Mouse (Mus musculus): ENCODE data around the gene Fam193b. TPM values are rescaled to one million over a fixed set of nuclear protein-coding genes. Genes with fewer than 3 reads are reported as not detected.

Fam193b gene
- polyA plus RNA-seq, 1 experiment from 2014 or later: 46.0 TPM

DNA sequence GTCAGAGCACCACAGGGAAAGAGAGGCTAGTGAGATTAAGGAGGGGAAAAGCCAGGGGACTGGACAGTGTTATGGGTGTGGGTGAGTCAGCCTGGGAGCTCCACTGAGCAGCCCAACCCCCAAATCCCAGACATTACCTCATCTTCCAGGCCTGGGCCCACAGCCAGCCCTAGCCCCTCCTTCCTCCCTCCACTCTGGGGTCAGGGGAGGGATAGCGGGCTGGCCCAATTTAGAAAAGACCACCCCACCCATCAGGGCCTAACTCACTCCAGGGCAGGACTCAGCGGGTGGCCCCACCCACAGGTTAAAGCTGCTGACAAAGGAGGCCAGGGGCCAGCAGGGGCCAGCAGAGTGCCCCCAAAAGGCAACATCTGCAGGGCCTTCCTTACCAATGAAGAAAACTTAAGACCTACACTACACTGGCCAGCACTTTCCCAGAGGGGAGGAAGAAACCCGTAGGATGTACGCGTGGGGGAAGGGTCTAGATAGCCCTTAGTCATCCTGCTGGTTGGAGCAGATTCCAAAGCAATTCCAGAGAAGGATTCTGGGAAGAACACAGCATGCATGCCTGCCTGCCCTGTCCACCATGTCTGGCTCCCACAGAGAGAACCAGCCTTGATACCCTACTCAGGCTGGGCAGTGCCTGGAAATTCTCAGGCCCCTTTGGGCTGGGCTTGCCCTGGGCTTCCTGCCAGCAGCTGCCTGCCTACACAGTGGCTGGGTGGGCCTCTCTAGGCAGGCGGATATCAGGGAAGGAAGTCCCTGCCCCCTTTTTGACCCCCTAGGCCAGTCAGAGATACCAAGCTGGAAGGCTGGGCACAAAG lies 60.0 kb downstream of the Fam193b start:
- H3K4me1 ChIP-seq: peaks cover 45% of the 10 kb centered on the region
- H3K9me3 ChIP-seq (replicated peaks): no peaks in the 10 kb centered on the region
- WGBS: 9% methylated on average over 6 of the region's 6 CpGs
- peak; percentile 83 for ATAC-seq (ENCODE audit: insufficient number of reproducible peaks, low FRiP score, low TSS enrichment, low read depth)
- peak overlapping the region; percentile 76 for H3K4me2 ChIP-seq (replicated peaks)
- peak overlapping the region; percentile 63 for H3K4me3 ChIP-seq (replicated peaks)
- H3K9ac ChIP-seq: peak overlapping the region; percentile 5; the same call in 1 of the 2 replicates
- H3K36me3 ChIP-seq: peaks cover 46% of the 10 kb centered on the region
- H3K27me3 ChIP-seq: no peaks in the 10 kb centered on the region
- peak overlapping the region; percentile 88 for H3K27ac ChIP-seq (replicated peaks)

DNA sequence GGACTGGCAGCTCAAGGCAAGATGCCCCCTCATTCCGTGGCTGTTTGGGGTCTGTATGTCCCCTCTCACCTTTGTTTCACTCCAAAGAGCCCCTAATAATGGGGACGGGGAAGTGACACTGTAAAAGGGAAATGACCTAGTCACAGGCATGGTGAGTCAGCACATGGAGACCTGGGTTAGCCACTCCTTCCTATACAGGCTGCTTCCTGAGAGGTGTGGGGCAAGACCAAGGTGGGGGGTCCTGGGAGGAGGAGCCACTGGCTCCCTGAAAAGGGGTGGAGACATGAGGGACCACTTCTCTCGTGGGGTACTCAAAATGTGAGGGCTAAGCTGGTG lies 60.6 kb downstream of the Fam193b start:
- ATAC-seq (ENCODE audit: insufficient number of reproducible peaks, low FRiP score, low TSS enrichment, low read depth): no peak; the same call in 1 of the 2 replicates
- Histone ChIP-seq H3K9ac (0 out of 2 replicates have a peak overlapping the region, but pooled peaks have one; percentile 5), H3K4me1 (peaks cover 45% of the 10 kb centered on the region), H3K9me3 (replicated peaks) (no peaks in the 10 kb centered on the region), H3K4me3 (replicated peaks) (no peak overlapping the region; the same call in 1 of the 2 replicates), H3K36me3 (peaks cover 52% of the 10 kb centered on the region), H3K27ac (replicated peaks) (peak overlapping the region; percentile 88), H3K27me3 (no peaks in the 10 kb centered on the region), H3K4me2 (replicated peaks) (peak overlapping the region; percentile 76)
- WGBS: 47% methylated on average over 3 of the region's 3 CpGs

DNA sequence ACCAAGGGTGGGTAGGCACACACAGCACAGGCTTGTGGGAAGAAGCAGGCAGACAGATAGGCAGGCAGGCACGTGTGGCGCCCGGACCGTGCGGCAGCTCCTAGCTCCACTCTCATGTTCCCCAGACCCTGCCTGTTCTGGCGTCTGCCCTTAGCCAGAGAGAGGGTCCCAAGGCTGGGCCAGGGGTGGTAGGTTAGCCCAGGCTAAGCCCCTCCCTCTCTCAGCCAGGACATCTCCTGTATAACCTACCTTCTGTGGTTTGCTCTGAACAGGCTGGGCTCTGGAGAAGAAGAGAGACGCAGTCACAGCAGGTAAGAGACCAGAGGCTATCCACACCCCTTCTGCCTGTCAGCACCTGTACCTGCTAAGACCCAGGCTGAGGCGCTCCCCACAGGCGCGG lies 62.4 kb downstream of the Fam193b start:
- no peak overlapping the region for H3K27ac ChIP-seq (replicated peaks)
- no peak overlapping the region for H3K4me3 ChIP-seq (replicated peaks)
- 81% methylated on average over 10 of the region's 10 CpGs for WGBS
- ATAC-seq (ENCODE audit: insufficient number of reproducible peaks, low FRiP score, low TSS enrichment, low read depth): no peak
- H3K4me1 ChIP-seq: peaks cover 45% of the 10 kb centered on the region
- H3K4me2 ChIP-seq (replicated peaks): no peak overlapping the region
- peaks cover 69% of the 10 kb centered on the region for H3K36me3 ChIP-seq
- no peak overlapping the region for H3K9ac ChIP-seq
- H3K9me3 ChIP-seq (replicated peaks): no peaks in the 10 kb centered on the region
- no peaks in the 10 kb centered on the region for H3K27me3 ChIP-seq

DNA sequence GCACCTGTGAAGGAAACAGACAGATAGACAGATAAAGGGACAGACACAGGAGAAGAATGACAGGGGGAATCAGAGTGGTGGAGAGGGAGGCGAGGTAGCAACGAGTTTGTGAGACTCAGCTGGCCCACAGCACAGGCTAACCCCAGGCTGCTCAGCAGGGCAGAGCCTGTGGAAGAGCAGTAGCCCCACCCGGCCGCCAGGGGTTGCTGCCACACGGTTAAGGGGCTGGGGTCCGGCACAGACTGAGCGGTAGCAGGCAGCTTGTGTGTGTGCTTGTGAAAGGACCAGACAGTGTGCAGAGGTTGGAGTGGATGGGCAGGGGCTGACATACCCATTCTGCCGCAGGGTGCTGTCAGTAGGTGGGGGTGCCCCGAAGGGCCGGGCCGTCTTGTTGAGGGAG lies 63.0 kb downstream of the Fam193b start:
- Histone ChIP-seq H3K27me3 (no peaks in the 10 kb centered on the region), H3K4me3 (replicated peaks) (no peak overlapping the region), H3K4me2 (replicated peaks) (no peak overlapping the region), H3K4me1 (peaks cover 45% of the 10 kb centered on the region), H3K36me3 (peaks cover 76% of the 10 kb centered on the region), H3K9ac (no peak overlapping the region), H3K27ac (replicated peaks) (no peak overlapping the region), H3K9me3 (replicated peaks) (no peaks in the 10 kb centered on the region)
- 62% methylated on average over 11 of the region's 11 CpGs for WGBS
- no peak for ATAC-seq (ENCODE audit: insufficient number of reproducible peaks, low FRiP score, low TSS enrichment, low read depth)

DNA sequence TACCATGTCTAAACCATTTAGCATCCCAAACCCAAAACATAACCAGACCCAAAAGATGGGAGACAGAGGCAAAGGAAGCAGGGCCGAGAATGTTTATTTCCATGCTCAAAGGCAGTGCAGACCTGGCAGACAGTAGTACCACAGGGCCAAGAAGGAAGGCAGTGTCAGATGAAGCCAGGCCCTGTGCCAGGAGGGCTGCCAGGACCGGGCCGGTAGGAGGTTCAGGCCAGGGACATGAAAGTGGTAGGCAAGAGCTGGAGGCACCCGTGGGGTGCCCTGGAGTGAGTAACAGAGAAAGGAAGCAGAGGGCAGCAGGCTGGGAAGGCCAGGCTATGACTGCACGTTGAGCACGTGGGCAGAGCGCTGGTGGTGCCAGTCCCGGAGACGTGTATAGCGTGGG lies 64.2 kb downstream of the Fam193b start:
- no peak for ATAC-seq (ENCODE audit: insufficient number of reproducible peaks, low FRiP score, low TSS enrichment, low read depth)
- Histone ChIP-seq H3K27me3 (no peaks in the 10 kb centered on the region), H3K27ac (replicated peaks) (no peak overlapping the region), H3K9me3 (replicated peaks) (no peaks in the 10 kb centered on the region), H3K9ac (no peak overlapping the region), H3K4me1 (peaks cover 36% of the 10 kb centered on the region), H3K4me2 (replicated peaks) (no peak overlapping the region), H3K36me3 (peaks cover 87% of the 10 kb centered on the region), H3K4me3 (replicated peaks) (no peak overlapping the region)
- WGBS: 79% methylated on average over 10 of the region's 10 CpGs

DNA sequence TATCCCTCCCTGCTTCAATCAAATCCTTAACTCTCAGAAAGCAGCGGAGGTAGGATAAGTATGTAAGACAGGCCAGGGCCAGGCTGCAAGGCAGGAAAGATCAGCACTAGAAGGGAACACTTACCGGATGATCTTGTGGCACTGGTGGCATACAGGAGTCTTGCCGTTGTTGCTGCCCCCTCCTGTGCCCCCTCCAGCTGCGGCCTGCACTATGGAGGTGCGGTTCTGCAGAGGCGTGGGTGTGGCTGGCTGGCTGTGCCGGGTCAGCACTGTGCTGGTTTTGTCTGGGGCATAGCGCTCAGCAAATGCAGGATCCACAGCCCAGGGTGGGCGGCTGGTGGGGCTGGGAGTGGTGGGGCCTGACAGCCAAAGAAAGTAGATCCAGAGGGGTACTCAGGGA lies 65.1 kb downstream of the Fam193b start:
- no peak overlapping the region for H3K27ac ChIP-seq (replicated peaks)
- no peak overlapping the region for H3K4me3 ChIP-seq (replicated peaks)
- WGBS: 95% methylated on average over 9 of the region's 9 CpGs
- H3K9ac ChIP-seq: no peak overlapping the region
- ATAC-seq (ENCODE audit: insufficient number of reproducible peaks, low FRiP score, low TSS enrichment, low read depth): no peak
- peaks cover 92% of the 10 kb centered on the region for H3K36me3 ChIP-seq
- H3K9me3 ChIP-seq (replicated peaks): no peaks in the 10 kb centered on the region
- no peaks in the 10 kb centered on the region for H3K27me3 ChIP-seq
- no peak overlapping the region for H3K4me2 ChIP-seq (replicated peaks)
- peaks cover 28% of the 10 kb centered on the region for H3K4me1 ChIP-seq

DNA sequence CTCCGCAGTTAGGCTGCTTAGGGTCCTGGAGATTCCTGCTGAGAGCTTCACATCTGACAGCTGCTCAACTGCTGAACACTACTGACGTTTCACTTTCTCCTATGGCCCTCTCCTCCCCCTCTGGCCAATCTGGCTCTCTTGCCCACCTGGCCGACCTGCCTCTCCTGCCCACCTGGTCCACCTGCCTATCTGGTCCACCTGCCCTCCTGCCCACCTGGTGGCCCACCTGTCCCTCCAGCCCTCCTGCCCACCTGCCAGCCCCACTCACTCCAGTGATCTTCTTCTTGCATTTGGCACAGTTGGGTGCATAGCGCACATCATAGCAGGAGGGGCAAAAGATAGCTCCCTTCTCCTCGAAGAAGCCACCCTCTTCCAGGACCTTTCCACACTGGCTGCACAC lies 66.5 kb downstream of the Fam193b start:
- Histone ChIP-seq H3K27ac (replicated peaks) (no peak overlapping the region), H3K4me1 (peaks cover 15% of the 10 kb centered on the region; the same call in 1 of the 2 replicates), H3K4me2 (replicated peaks) (no peak overlapping the region), H3K36me3 (peaks cover 85% of the 10 kb centered on the region), H3K9ac (no peak overlapping the region), H3K4me3 (replicated peaks) (no peak overlapping the region), H3K27me3 (no peaks in the 10 kb centered on the region), H3K9me3 (replicated peaks) (no peaks in the 10 kb centered on the region)
- 78% methylated on average over 5 of the region's 5 CpGs for WGBS
- ATAC-seq (ENCODE audit: insufficient number of reproducible peaks, low FRiP score, low TSS enrichment, low read depth): no peak

DNA sequence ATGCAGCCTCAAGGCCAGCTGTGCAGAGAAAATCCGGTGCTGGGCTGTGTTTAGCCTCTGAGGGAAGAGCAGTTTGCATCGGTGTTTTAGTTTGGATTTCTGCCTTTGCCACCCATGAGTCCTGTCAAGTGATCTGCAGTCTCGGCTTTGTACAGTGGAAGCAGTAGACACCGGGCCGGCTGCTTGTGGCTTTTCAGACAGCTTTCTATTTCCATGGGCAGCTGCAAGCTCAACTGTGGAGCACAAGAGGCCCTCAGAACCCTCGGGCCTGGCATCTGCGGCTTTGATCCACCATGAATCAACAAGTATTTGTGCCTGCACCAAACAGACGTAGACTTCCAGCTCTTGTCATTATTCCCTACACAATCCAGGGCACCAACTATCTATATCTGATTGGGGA lies 68.5 kb downstream of the Fam193b start:
- no peak overlapping the region for H3K4me2 ChIP-seq (replicated peaks)
- H3K9ac ChIP-seq: no peak overlapping the region
- no peak for ATAC-seq (ENCODE audit: insufficient number of reproducible peaks, low FRiP score, low TSS enrichment, low read depth)
- H3K4me1 ChIP-seq: peaks cover 3% of the 10 kb centered on the region; the same call in 1 of the 2 replicates
- H3K36me3 ChIP-seq: peaks cover 79% of the 10 kb centered on the region
- H3K4me3 ChIP-seq (replicated peaks): no peak overlapping the region
- H3K27ac ChIP-seq (replicated peaks): no peak overlapping the region
- WGBS: 82% methylated on average over 8 of the region's 8 CpGs
- no peaks in the 10 kb centered on the region for H3K27me3 ChIP-seq
- H3K9me3 ChIP-seq (replicated peaks): no peaks in the 10 kb centered on the region

DNA sequence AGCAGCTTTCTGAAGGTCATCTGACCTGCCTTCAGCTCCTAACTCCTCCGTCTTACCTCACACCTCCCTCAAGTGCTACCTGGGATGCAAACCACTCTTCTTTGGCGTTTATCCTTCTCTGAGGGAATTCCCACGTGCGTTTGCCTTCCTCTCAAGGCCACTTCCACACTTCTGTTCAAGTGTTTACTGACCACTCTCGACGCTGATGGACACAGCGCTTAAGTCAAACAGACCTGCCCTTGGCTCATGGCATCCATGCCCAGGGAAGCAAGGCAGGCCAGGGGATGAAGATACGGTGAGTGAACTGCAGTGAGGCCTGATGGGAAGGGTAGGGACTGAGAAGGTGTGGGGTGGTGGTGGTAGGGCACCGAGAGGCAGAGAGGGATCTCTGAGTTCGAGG lies 70.3 kb downstream of the Fam193b start:
- Histone ChIP-seq H3K9me3 (replicated peaks) (no peaks in the 10 kb centered on the region), H3K4me1 (peaks cover 12% of the 10 kb centered on the region; the same call in 1 of the 2 replicates), H3K9ac (no peak overlapping the region), H3K27me3 (no peaks in the 10 kb centered on the region), H3K4me3 (replicated peaks) (no peak overlapping the region), H3K27ac (replicated peaks) (no peak overlapping the region), H3K36me3 (peaks cover 61% of the 10 kb centered on the region), H3K4me2 (replicated peaks) (no peak overlapping the region)
- no peak for ATAC-seq (ENCODE audit: insufficient number of reproducible peaks, low FRiP score, low TSS enrichment, low read depth)
- WGBS: 76% methylated on average over 10 of the region's 10 CpGs

DNA sequence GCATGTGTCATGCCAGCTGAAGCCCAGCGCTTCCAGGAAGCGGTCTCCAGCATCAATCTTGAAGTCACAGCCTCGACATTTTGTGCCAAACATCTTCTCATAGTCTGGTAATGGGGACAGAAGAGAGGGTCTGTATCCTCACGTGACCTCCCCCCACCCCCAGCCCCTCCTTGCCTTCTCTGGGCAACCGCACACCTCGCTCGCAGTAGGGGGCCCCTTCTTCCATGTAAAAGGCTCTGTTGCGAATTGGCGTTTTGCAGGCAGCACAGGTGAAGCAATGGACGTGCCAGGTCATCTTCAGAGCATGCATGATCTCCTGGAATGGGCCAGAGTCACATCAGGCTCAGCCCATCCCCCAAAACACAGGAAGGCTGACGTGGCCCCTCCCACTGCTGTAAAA lies 72.0 kb downstream of the Fam193b start:
- ATAC-seq (ENCODE audit: insufficient number of reproducible peaks, low FRiP score, low TSS enrichment, low read depth): no peak

DNA sequence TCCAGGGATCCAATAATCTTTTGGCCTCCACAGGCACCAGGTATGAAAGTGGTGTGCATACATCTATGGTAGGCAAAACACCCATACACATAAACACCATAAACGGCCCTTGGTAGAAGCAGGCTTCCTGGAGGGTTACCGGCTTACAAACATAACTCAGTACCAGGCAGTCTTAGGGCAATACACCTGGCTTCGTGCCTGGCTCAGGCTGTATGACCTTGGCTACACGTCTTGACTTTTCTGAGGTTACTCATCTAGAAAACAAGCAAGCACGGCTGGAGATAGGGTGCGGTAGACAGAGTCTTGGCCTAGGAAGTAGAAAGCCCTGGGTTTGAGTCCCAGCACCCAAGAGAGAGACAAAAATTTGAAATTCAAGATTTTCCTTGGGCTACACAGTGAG lies 74.3 kb downstream of the Fam193b start:
- H3K4me2 ChIP-seq (replicated peaks): no peak overlapping the region
- H3K4me1 ChIP-seq: peaks cover 26% of the 10 kb centered on the region
- no peak overlapping the region for H3K9ac ChIP-seq
- no peaks in the 10 kb centered on the region for H3K27me3 ChIP-seq
- peaks cover 22% of the 10 kb centered on the region for H3K36me3 ChIP-seq
- no peak for ATAC-seq (ENCODE audit: insufficient number of reproducible peaks, low FRiP score, low TSS enrichment, low read depth)
- no peak overlapping the region for H3K27ac ChIP-seq (replicated peaks)
- 83% methylated on average over 6 of the region's 6 CpGs for WGBS
- no peak overlapping the region for H3K4me3 ChIP-seq (replicated peaks)
- H3K9me3 ChIP-seq (replicated peaks): no peaks in the 10 kb centered on the region

More for the DNA sequence above, 72.0 kb downstream of the Fam193b start:
- Histone ChIP-seq H3K4me2 (replicated peaks) (no peak overlapping the region), H3K9ac (no peak overlapping the region), H3K27ac (replicated peaks) (no peak overlapping the region), H3K36me3 (peaks cover 44% of the 10 kb centered on the region), H3K4me1 (peaks cover 26% of the 10 kb centered on the region), H3K9me3 (replicated peaks) (no peaks in the 10 kb centered on the region), H3K27me3 (no peaks in the 10 kb centered on the region), H3K4me3 (replicated peaks) (no peak overlapping the region)
- WGBS: 63% methylated on average over 11 of the region's 11 CpGs

DNA sequence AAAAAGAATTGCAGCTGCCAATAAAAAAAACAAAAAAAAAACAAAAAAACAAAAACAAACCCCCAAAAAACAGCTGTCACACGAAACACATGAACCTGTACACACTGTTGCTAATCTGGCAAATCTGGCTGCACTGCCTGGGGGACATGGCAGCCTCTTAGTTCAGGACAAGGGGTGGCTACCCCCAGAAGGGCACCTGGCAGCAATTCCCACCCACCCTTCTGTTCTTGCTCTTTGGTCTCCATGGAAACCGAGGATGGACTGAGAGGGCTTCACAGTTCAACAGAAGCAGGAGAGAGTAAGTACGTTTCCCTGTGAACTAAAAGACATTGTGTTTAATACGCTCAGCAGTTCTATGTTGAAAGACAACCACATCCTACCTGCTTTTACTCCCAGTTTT lies 75.2 kb downstream of the Fam193b start:
- H3K27me3 ChIP-seq: no peaks in the 10 kb centered on the region
- WGBS: 35% methylated on average over 4 of the region's 4 CpGs
- no peaks in the 10 kb centered on the region for H3K9me3 ChIP-seq (replicated peaks)
- peaks cover 26% of the 10 kb centered on the region for H3K4me1 ChIP-seq
- 0 out of 2 replicates have a peak overlapping the region, but pooled peaks have one; percentile 6 for H3K4me2 ChIP-seq (replicated peaks)
- no peak overlapping the region for H3K4me3 ChIP-seq (replicated peaks)
- no peak overlapping the region for H3K9ac ChIP-seq
- peak overlapping the region; percentile 48; the same call in 1 of the 2 replicates for H3K27ac ChIP-seq (replicated peaks)
- H3K36me3 ChIP-seq: peaks cover 17% of the 10 kb centered on the region
- no peak for ATAC-seq (ENCODE audit: insufficient number of reproducible peaks, low FRiP score, low TSS enrichment, low read depth)

All from embryonic facial prominence, embryonic 15.5 days (tissue).